Mouse (Mus musculus) embryonic fibroblast, embryonic 13.5 days (primary cell): Measurements from ENCODE around the gene Rundc3a.

Experiments
- CTCF ChIP-seq: IDR thresholded peaks from 2 replicates; pipeline ENCODE4 v1.5.1; 2011; ENCODE audit warnings: mild to moderate bottlenecking, control low read depth, low read length, moderate library complexity, borderline replicate concordance; ENCODE audit not compliant: insufficient read depth
- POLR2A ChIP-seq: IDR thresholded peaks from 2 replicates; pipeline ENCODE4 v1.6.1; 2011; ENCODE audit warnings: low read depth, mild to moderate bottlenecking, control low read depth, low read length, moderate library complexity

- TF ChIP-seq POLR2A (no peak), CTCF (no peak)
Observed at GRCm38 (mm10) chr11:102443740-102444139, 50.5 kb downstream of the Rundc3a start.
